Mouse (Mus musculus) forebrain, embryonic 16.5 days (tissue): ENCODE data around the gene Cdc25a. TPM values are rescaled to one million over a fixed set of nuclear protein-coding genes. Genes with fewer than 3 reads are reported as not detected.

Source experiments
- ATAC-seq: fragments of 200-750 bp; cut with Nextera tagmentation; 2 replicates; pipeline ENCODE4 v1.8.0; 2017; ENCODE audit warnings: mild to moderate bottlenecking, moderate library complexity
- H3K27ac ChIP-seq: fragments of 300-500 bp; sonication (generic); 2 replicates; pipeline ENCODE4 v1.5.1; 2014; ENCODE audit warnings: low read length, control low read depth
- H3K27me3 ChIP-seq: fragments of 300-500 bp; sonication (generic); replicated peaks from 2 replicates; pipeline ENCODE4 v1.6.1; 2014; ENCODE audit warnings: low read length; ENCODE audit not compliant: control insufficient read depth, insufficient read depth
- H3K36me3 ChIP-seq: fragments of 300-500 bp; sonication (generic); 2 replicates; pipeline ENCODE4 v1.6.1; 2014; ENCODE audit not compliant: control insufficient read depth, insufficient read depth
- H3K4me1 ChIP-seq: fragments of 300-500 bp; sonication (generic); replicated peaks from 2 replicates; pipeline ENCODE4 v1.6.1; 2014; ENCODE audit warnings: low read length; ENCODE audit not compliant: control insufficient read depth, insufficient read depth
- H3K4me2 ChIP-seq: fragments of 300-500 bp; sonication (generic); 2 replicates; pipeline ENCODE4 v1.6.1; 2014; ENCODE audit warnings: mild to moderate bottlenecking, low read length, control low read depth
- H3K4me3 ChIP-seq: fragments of 300-500 bp; sonication (generic); replicated peaks from 2 replicates; pipeline ENCODE4 v1.5.1; 2014; ENCODE audit warnings: mild to moderate bottlenecking, low read length, control low read depth
- H3K9ac ChIP-seq: fragments of 300-500 bp; sonication (generic); replicated peaks from 2 replicates; pipeline ENCODE4 v1.6.1; 2014; ENCODE audit warnings: low read depth, low read length, control low read depth
- H3K9me3 ChIP-seq: fragments of 300-500 bp; sonication (generic); 2 replicates; pipeline ENCODE4 v1.6.1; 2016; ENCODE audit warnings: low read length; ENCODE audit not compliant: control insufficient read depth
- WGBS: fragments of 180-500 bp; shearing (Covaris S2); extraction: QIAGEN DNeasy Blood & Tissue Kit; methylation state at CpG from one replicate; pipeline ENCODE4 v1.1.7; 2014; 5-methylcytosine and 5-hydroxymethylcytosine counted together
- polyA plus RNA-seq: library from polyadenylated mRNA; unstranded; fragments of >200 nt; fragmentation: Nextera tagmentation; extraction: Ambion mirVana; gene quantifications from 2 replicates; pipeline ENCODE4 v1.2.1, GENCODE M21; 2015

Cdc25a gene
- polyA plus RNA-seq, 1 experiment from 2014 or later, result 16.1 TPM

- no peak overlapping the region for H3K27ac ChIP-seq
- H3K4me3 ChIP-seq, result no peak overlapping the region
- H3K36me3 ChIP-seq, result no peaks in the 10 kb centered on the region
- no peak overlapping the region for H3K9ac ChIP-seq
- no peaks in the 10 kb centered on the region for H3K9me3 ChIP-seq
- H3K4me1 ChIP-seq, result no peaks in the 10 kb centered on the region
- no peak for ATAC-seq
- H3K27me3 ChIP-seq, result no peaks in the 10 kb centered on the region
- H3K4me2 ChIP-seq, result no peak overlapping the region
- 79% methylated on average over 2 of the region's 2 CpGs for WGBS
Observed at GRCm38 (mm10) chr9:109917931-109918330, 42.6 kb downstream of the Cdc25a start.

- no peak for ATAC-seq
- Histone ChIP-seq H3K36me3 (no peaks in the 10 kb centered on the region), H3K9me3 (no peaks in the 10 kb centered on the region), H3K9ac (no peak overlapping the region), H3K4me1 (peaks cover 12% of the 10 kb centered on the region), H3K27me3 (no peaks in the 10 kb centered on the region), H3K4me3 (no peak overlapping the region), H3K27ac (no peak overlapping the region), H3K4me2 (no peak overlapping the region)
- WGBS, result 96% methylated on average over 3 of the region's 3 CpGs
Observed at GRCm38 (mm10) chr9:109929131-109929530, 53.8 kb downstream of the Cdc25a start.

GRCm38 (mm10) chr9:109930063-109930462, 54.7 kb downstream of the Cdc25a start:
- H3K27ac ChIP-seq, result no peak overlapping the region
- no peak for ATAC-seq

GRCm38 (mm10) chr9:109930752-109931151, 55.4 kb downstream of the Cdc25a start:
- peaks cover 12% of the 10 kb centered on the region for H3K4me1 ChIP-seq
- H3K4me2 ChIP-seq, result peak overlapping the region; percentile 47
- H3K9me3 ChIP-seq, result no peaks in the 10 kb centered on the region
- no peak for ATAC-seq
- no peaks in the 10 kb centered on the region for H3K27me3 ChIP-seq
- H3K27ac ChIP-seq, result peak overlapping the region; percentile 96
- no peaks in the 10 kb centered on the region for H3K36me3 ChIP-seq
- H3K4me3 ChIP-seq, result peak overlapping the region; percentile 95
- no peak overlapping the region for H3K9ac ChIP-seq
- 72% methylated on average over 6 of the region's 6 CpGs for WGBS

More at GRCm38 (mm10) chr9:109930063-109930462, 54.7 kb downstream of the Cdc25a start:
- no peak overlapping the region for H3K9ac ChIP-seq
- 92% methylated on average over 5 of the region's 5 CpGs for WGBS
- H3K4me3 ChIP-seq, result no peak overlapping the region
- no peaks in the 10 kb centered on the region for H3K36me3 ChIP-seq
- H3K4me2 ChIP-seq, result no peak overlapping the region
- peaks cover 12% of the 10 kb centered on the region for H3K4me1 ChIP-seq
- no peaks in the 10 kb centered on the region for H3K27me3 ChIP-seq
- H3K9me3 ChIP-seq, result no peaks in the 10 kb centered on the region

GRCm38 (mm10) chr9:109931257-109932171, 56.1 kb downstream of the Cdc25a start, which contains the start of gene Map4:
Gene Map4 (plus strand): TSS chr9:109931460.
- Histone ChIP-seq H3K4me3 (peak within 1 kb of the TSS; percentile 95), H3K4me1 (peaks cover 12% of the 10 kb centered on the region), H3K9me3 (no peaks in the 10 kb centered on the region), H3K27me3 (no peaks in the 10 kb centered on the region), H3K27ac (peak within 1 kb of the TSS; percentile 96), H3K36me3 (no peaks in the 10 kb centered on the region), H3K4me2 (peak within 1 kb of the TSS; percentile 67), H3K9ac (peak within 1 kb of the TSS; percentile 93)
- ATAC-seq, result peak; percentile 98
- under 1% methylated on average over 88 of the region's 94 CpGs for whole genome bisulfite sequencing

GRCm38 (mm10) chr9:109932361-109932755, 57.0 kb downstream of the Cdc25a start:
- Histone ChIP-seq H3K9me3 (no peaks in the 10 kb centered on the region), H3K9ac (peak overlapping the region; percentile 93), H3K27ac (peak overlapping the region; percentile 96), H3K36me3 (no peaks in the 10 kb centered on the region), H3K4me1 (peaks cover 12% of the 10 kb centered on the region), H3K4me3 (peak overlapping the region; percentile 95), H3K27me3 (no peaks in the 10 kb centered on the region), H3K4me2 (peak overlapping the region; percentile 67)
- WGBS, result 0% methylated on average over 20 of the region's 20 CpGs
- no peak for ATAC-seq

GRCm38 (mm10) chr9:109932756-109933375, 57.5 kb downstream of the Cdc25a start:
- Histone ChIP-seq H3K4me3 (peak overlapping the region; percentile 95), H3K27ac (peak overlapping the region; percentile 96), H3K4me2 (peak overlapping the region; percentile 67), H3K4me1 (peaks cover 12% of the 10 kb centered on the region), H3K36me3 (no peaks in the 10 kb centered on the region), H3K9ac (peak overlapping the region; percentile 93), H3K9me3 (no peaks in the 10 kb centered on the region), H3K27me3 (no peaks in the 10 kb centered on the region)
- 2% methylated on average over 12 of the region's 12 CpGs for WGBS
- ATAC-seq, result no peak

GRCm38 (mm10) chr9:109939401-109939800, 64.0 kb downstream of the Cdc25a start:
- no peak for ATAC-seq
- Histone ChIP-seq H3K36me3 (no peaks in the 10 kb centered on the region), H3K27me3 (no peaks in the 10 kb centered on the region), H3K4me1 (no peaks in the 10 kb centered on the region), H3K9ac (no peak overlapping the region), H3K4me3 (no peak overlapping the region), H3K27ac (no peak overlapping the region), H3K9me3 (no peaks in the 10 kb centered on the region), H3K4me2 (no peak overlapping the region)
- WGBS, result 96% methylated on average over 3 of the region's 3 CpGs

- ATAC-seq, result no peak
- H3K9me3 ChIP-seq, result no peaks in the 10 kb centered on the region
- H3K4me2 ChIP-seq, result no peak overlapping the region
- H3K36me3 ChIP-seq, result no peaks in the 10 kb centered on the region
- no peak overlapping the region for H3K4me3 ChIP-seq
- no peaks in the 10 kb centered on the region for H3K27me3 ChIP-seq
- WGBS, result 65% methylated on average over 4 of the region's 4 CpGs
- no peaks in the 10 kb centered on the region for H3K4me1 ChIP-seq
- no peak overlapping the region for H3K27ac ChIP-seq
- no peak overlapping the region for H3K9ac ChIP-seq
Observed at GRCm38 (mm10) chr9:109942796-109943195, 67.4 kb downstream of the Cdc25a start.
